In the genomic region with DNA sequence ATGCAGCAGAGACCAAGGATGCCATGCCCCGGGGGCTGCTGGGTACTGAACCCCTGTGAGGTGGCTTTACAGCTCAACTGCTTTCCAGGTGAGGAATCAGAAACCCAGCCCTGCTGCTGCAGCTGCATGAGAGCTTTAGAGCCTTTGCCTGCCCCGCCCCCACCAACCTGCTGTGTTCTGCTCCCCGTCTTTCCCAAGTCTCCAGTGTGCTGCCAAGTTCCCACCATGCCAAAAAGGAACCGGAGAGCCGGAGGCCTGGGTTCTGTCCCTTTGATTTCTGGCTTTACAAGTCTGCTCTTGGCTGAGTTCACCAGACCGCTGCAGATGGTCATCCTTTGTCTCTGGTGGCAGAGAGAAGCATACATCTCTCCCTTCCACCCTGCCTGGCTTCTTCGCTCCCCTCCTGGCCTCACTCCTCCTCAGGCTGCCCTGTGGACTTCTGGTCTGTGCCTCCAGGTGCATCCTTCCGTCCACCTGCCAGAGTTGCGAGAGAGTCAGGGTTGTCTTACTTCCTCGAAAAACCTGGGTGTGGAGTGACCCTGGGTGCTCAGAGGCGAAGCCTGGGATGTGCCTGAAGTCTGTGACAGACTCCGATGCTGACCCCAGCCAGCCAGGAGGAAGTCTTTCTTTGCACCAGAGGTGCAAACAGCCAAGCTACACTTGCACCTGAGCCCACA, we compare ENCODE assay signal across 15 mouse cellular contexts.
A peak's percentile ranks its signal among the peaks of the same experiment; 100 is the strongest.
DNase-seq lines count a peak whose midpoint lies in the region; ATAC-seq and TF ChIP-seq lines count a peak whose summit lies in the region.
"Had no signal": no experiment of that assay in that cellular context is flagged by ENCODE, and none has a peak within 500 bp of the region (broad histone marks: within the 10 kb centered on the region; RNA-seq: fewer than 3 reads in every experiment).

No protein-coding gene starts in this region.

- H3K9ac ChIP-seq in hindbrain, embryonic 15.5 days = no peak overlapping the region
- H3K9ac ChIP-seq in hindbrain, embryonic 14.5 days = no peak overlapping the region
- no peak overlapping the region for H3K9ac ChIP-seq in midbrain, embryonic 14.5 days (replicated peaks; ENCODE audit: low read length)
- no peak overlapping the region for H3K9ac ChIP-seq in midbrain, embryonic 13.5 days (replicated peaks)
- H3K9ac ChIP-seq in intestine, postnatal 0 days (ENCODE audit: low read depth, low read length) = no peak overlapping the region
- H3K9ac ChIP-seq: kidney, embryonic 15.5 days; liver, embryonic 14.5 days had no signal

- H3K27me3 ChIP-seq in hindbrain, embryonic 15.5 days = no peaks in the 10 kb centered on the region
- no peaks in the 10 kb centered on the region for H3K27me3 ChIP-seq in hindbrain, embryonic 14.5 days (ENCODE audit: control insufficient read depth, insufficient read depth, low read length)
- H3K27me3 ChIP-seq in midbrain, embryonic 14.5 days (ENCODE audit: control insufficient read depth, insufficient read depth, low read length) = no peaks in the 10 kb centered on the region
- H3K27me3 ChIP-seq in midbrain, embryonic 13.5 days = no peaks in the 10 kb centered on the region
- H3K27me3 ChIP-seq in intestine, postnatal 0 days (replicated peaks; ENCODE audit: control insufficient read depth, insufficient read depth, low read length) = no peaks in the 10 kb centered on the region

- no peak overlapping the region for H3K4me2 ChIP-seq in hindbrain, embryonic 15.5 days
- H3K4me2 ChIP-seq in hindbrain, embryonic 14.5 days (replicated peaks) = no peak overlapping the region
- H3K4me2 ChIP-seq in midbrain, embryonic 14.5 days (ENCODE audit: low read length) = no peak overlapping the region
- no peak overlapping the region for H3K4me2 ChIP-seq in midbrain, embryonic 13.5 days (replicated peaks)
- H3K4me2 ChIP-seq in intestine, postnatal 0 days (replicated peaks; ENCODE audit: low read depth) = no peak overlapping the region; the same call in 1 of the 2 replicates
- H3K4me2 ChIP-seq: kidney, embryonic 15.5 days had no signal

- no peaks in the 10 kb centered on the region for H3K9me3 ChIP-seq in hindbrain, embryonic 15.5 days
- H3K9me3 ChIP-seq in hindbrain, embryonic 14.5 days (ENCODE audit: control insufficient read depth, low read length) = no peaks in the 10 kb centered on the region
- no peaks in the 10 kb centered on the region for H3K9me3 ChIP-seq in midbrain, embryonic 14.5 days (ENCODE audit: control insufficient read depth, low read length)
- H3K9me3 ChIP-seq in midbrain, embryonic 13.5 days = no peaks in the 10 kb centered on the region
- no peaks in the 10 kb centered on the region for H3K9me3 ChIP-seq in intestine, postnatal 0 days (ENCODE audit: control insufficient read depth)
- H3K9me3 ChIP-seq: embryonic facial prominence, embryonic 10.5 days; kidney, embryonic 15.5 days had no signal

- 66% methylated on average over 12 of the region's 12 CpGs for WGBS in hindbrain, embryonic 15.5 days
- 65% methylated on average over 12 of the region's 12 CpGs for WGBS in hindbrain, embryonic 14.5 days
- 64% methylated on average over 12 of the region's 12 CpGs for WGBS in midbrain, embryonic 14.5 days
- WGBS in midbrain, embryonic 13.5 days = 70% methylated on average over 12 of the region's 12 CpGs
- WGBS in intestine, postnatal 0 days = 45% methylated on average over 12 of the region's 12 CpGs

- no peak overlapping the region for H3K4me3 ChIP-seq in hindbrain, embryonic 15.5 days
- H3K4me3 ChIP-seq in hindbrain, embryonic 14.5 days (replicated peaks; ENCODE audit: low read length) = no peak overlapping the region
- no peak overlapping the region for H3K4me3 ChIP-seq in midbrain, embryonic 14.5 days (replicated peaks; ENCODE audit: low read depth, low read length)
- no peak overlapping the region for H3K4me3 ChIP-seq in midbrain, embryonic 13.5 days (replicated peaks)
- H3K4me3 ChIP-seq in intestine, postnatal 0 days (ENCODE audit: low read depth, low read length) = no peak overlapping the region
- H3K4me3 ChIP-seq: embryonic facial prominence, embryonic 10.5 days; kidney, embryonic 15.5 days had no signal

- no peak for TF ChIP-seq POLR2A in brain, embryonic 14.5 days (IDR thresholded peaks at IDR 0.05; ENCODE audit: borderline replicate concordance, extremely low read depth, insufficient read depth, insufficient read length, poor library complexity, severe bottlenecking)

- ATAC-seq in hindbrain, embryonic 15.5 days (ENCODE audit: low FRiP score, low read depth) = peak; percentile 48; the same call in 1 of the 2 replicates
- no peak for ATAC-seq in hindbrain, embryonic 14.5 days (ENCODE audit: low FRiP score)
- ATAC-seq in midbrain, embryonic 14.5 days (ENCODE audit: low FRiP score, low TSS enrichment) = no peak
- no peak for ATAC-seq in midbrain, embryonic 13.5 days
- ATAC-seq in intestine, postnatal 0 days = peak; percentile 87
- ATAC-seq: CD4-positive, CD25-positive, alpha-beta regulatory T cell, adult 4 months; forebrain, embryonic 16.5 days had no signal

- no peak overlapping the region for H3K27ac ChIP-seq in hindbrain, embryonic 15.5 days (replicated peaks)
- no peak overlapping the region for H3K27ac ChIP-seq in hindbrain, embryonic 14.5 days
- no peak overlapping the region for H3K27ac ChIP-seq in midbrain, embryonic 14.5 days (replicated peaks; ENCODE audit: low read depth, low read length)
- H3K27ac ChIP-seq in midbrain, embryonic 13.5 days = no peak overlapping the region
- no peak overlapping the region for H3K27ac ChIP-seq in intestine, postnatal 0 days (ENCODE audit: low read depth, low read length)
- H3K27ac ChIP-seq: embryonic facial prominence, embryonic 10.5 days; kidney, embryonic 15.5 days; liver, embryonic 14.5 days had no signal

- no peak for TF ChIP-seq CTCF in brain, embryonic 14.5 days (IDR thresholded peaks at IDR 0.05; ENCODE audit: borderline replicate concordance, extremely low read depth, insufficient read depth, insufficient read length)
- no peak for TF ChIP-seq CTCF in intestine, postnatal 0 days (IDR thresholded peaks at IDR 0.05; ENCODE audit: low read depth)

- H3K4me1 ChIP-seq in hindbrain, embryonic 15.5 days (replicated peaks) = 0 out of 2 replicates have a peak, but pooled peaks cover 3% of the 10 kb centered on the region
- no peaks in the 10 kb centered on the region for H3K4me1 ChIP-seq in hindbrain, embryonic 14.5 days (replicated peaks; ENCODE audit: control insufficient read depth, insufficient read depth, low read length)
- no peaks in the 10 kb centered on the region for H3K4me1 ChIP-seq in midbrain, embryonic 14.5 days (ENCODE audit: control insufficient read depth, insufficient read depth, low read length)
- H3K4me1 ChIP-seq in midbrain, embryonic 13.5 days (replicated peaks) = no peaks in the 10 kb centered on the region
- H3K4me1 ChIP-seq in intestine, postnatal 0 days (replicated peaks; ENCODE audit: control insufficient read depth, insufficient read depth, low read length) = peaks cover 3% of the 10 kb centered on the region; the same call in 1 of the 2 replicates

- H3K36me3 ChIP-seq in hindbrain, embryonic 15.5 days = no peaks in the 10 kb centered on the region
- no peaks in the 10 kb centered on the region for H3K36me3 ChIP-seq in hindbrain, embryonic 14.5 days (replicated peaks; ENCODE audit: control insufficient read depth, insufficient read depth)
- no peaks in the 10 kb centered on the region for H3K36me3 ChIP-seq in midbrain, embryonic 14.5 days (ENCODE audit: control insufficient read depth, insufficient read depth, low read length)
- no peaks in the 10 kb centered on the region for H3K36me3 ChIP-seq in midbrain, embryonic 13.5 days
- H3K36me3 ChIP-seq in intestine, postnatal 0 days (ENCODE audit: control insufficient read depth, insufficient read depth) = no peaks in the 10 kb centered on the region
- H3K36me3 ChIP-seq: embryonic facial prominence, embryonic 10.5 days; G1E; kidney, embryonic 15.5 days had no signal

- no peak for DNase-seq in hindbrain, embryonic 14.5 days (ENCODE audit: low spot score)
- peak; percentile 16 for DNase-seq in midbrain, embryonic 14.5 days
- DNase-seq in brain, embryonic 14.5 days (ENCODE audit: low read depth) = peak; percentile 20
- no peak for DNase-seq in spleen, postnatal 10 days (ENCODE audit: low spot score in 2 of 2)
- DNase-seq in urinary bladder, postnatal 14 days (ENCODE audit: low spot score) = no peak
- DNase-seq: spleen, adult 18-20 months had no signal

Comparison
In these comparisons a context has a peak if more than half of its experiments do, and no peak if none do; other contexts are left out.
1. ATAC-seq: peak in hindbrain, embryonic 15.5 days (single experiment) and intestine, postnatal 0 days (single experiment); none in hindbrain, embryonic 14.5 days (single experiment), midbrain, embryonic 14.5 days (single experiment) and midbrain, embryonic 13.5 days (single experiment).
2. DNase-seq: peak in midbrain, embryonic 14.5 days (single experiment) and brain, embryonic 14.5 days (single experiment); none in hindbrain, embryonic 14.5 days (single experiment), spleen, postnatal 10 days (0 of 2) and urinary bladder, postnatal 14 days (single experiment).